Mouse (Mus musculus) thymus, adult 2 months (tissue): ENCODE measurements at regions not wholly inside any gene's neighbourhood (a gene's known extent, or its start where the extent isn't known, plus 50 kb on each side); places are given as distances from the start of the nearest gene placed in this dataset.

ENCODE experiments used
- CTCF ChIP-seq: fragments of 200-500 bp; IDR thresholded peaks from 2 replicates; pipeline ENCODE4 v1.5.1; 2012; ENCODE audit warnings: mild to moderate bottlenecking, control low read depth, low read length, moderate library complexity, borderline replicate concordance; ENCODE audit not compliant: control insufficient read depth, poor library complexity, insufficient read depth; ENCODE audit errors: extremely low read depth
- POLR2A ChIP-seq: fragments of 200-500 bp; IDR thresholded peaks from 2 replicates; pipeline ENCODE4 v1.6.1; 2012; ENCODE audit warnings: mild to moderate bottlenecking, low read length, control low read depth, moderate library complexity; ENCODE audit not compliant: control insufficient read depth, poor library complexity, insufficient read depth; ENCODE audit errors: extremely low read depth

DNA sequence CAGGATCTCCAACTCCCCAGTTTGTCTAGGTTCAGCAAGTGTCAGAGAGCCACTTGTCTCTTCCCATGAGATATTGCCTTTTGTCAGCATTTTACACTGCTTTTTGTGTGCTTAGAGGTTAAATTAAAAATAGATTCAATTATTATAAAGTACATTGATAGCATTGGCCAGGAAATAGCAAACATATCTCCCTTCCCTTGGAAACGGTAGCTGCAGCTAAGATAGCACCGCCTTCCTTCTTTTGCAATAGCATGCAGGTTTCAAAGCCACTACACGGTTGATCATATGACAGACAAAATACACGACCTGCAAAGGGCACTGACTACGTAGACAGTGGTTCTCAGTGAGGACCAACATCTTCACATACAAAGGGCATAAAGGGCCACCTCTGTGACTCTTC lies 59.1 kb upstream of the Cnksr3 start:
- TF ChIP-seq POLR2A (no peak), CTCF (no peak)
